11 mouse cellular contexts compared by ENCODE assay signal in genomic region chr5:16199816-16200215, GRCm38 (mm10).
DNase-seq lines count a peak whose midpoint lies in the region; ATAC-seq and TF ChIP-seq lines count a peak whose summit lies in the region.
"Had no signal": no experiment of that assay in that cellular context is flagged by ENCODE, and none has a peak within 500 bp of the region (broad histone marks: within the 10 kb centered on the region; RNA-seq: fewer than 3 reads in every experiment).

No protein-coding gene starts in this region.

- ATAC-seq in cerebellum, adult (ENCODE audit: insufficient number of reproducible peaks, low FRiP score, low TSS enrichment), result 0 out of 2 replicates have a peak, but pooled peaks have one; percentile 56
- no peak for ATAC-seq in liver, postnatal 0 days
- ATAC-seq in liver, embryonic 11.5 days (replicated peaks; ENCODE audit: low FRiP score), result no peak
- peak; percentile 67; the same call in 1 of the 2 replicates for ATAC-seq in embryonic facial prominence, embryonic 14.5 days (ENCODE audit: low read depth)
- ATAC-seq in neural tube, embryonic 14.5 days (ENCODE audit: low read depth), result peak; percentile 73; the same call in 1 of the 2 replicates

- no peaks in the 10 kb centered on the region for H3K36me3 ChIP-seq in liver, postnatal 0 days (replicated peaks; ENCODE audit: insufficient read depth, low read length)
- no peaks in the 10 kb centered on the region for H3K36me3 ChIP-seq in liver, embryonic 11.5 days (ENCODE audit: control insufficient read depth, insufficient read depth, low read length)
- H3K36me3 ChIP-seq in embryonic facial prominence, embryonic 14.5 days (ENCODE audit: control insufficient read depth, insufficient read depth, low read length), result no peaks in the 10 kb centered on the region
- H3K36me3 ChIP-seq in neural tube, embryonic 14.5 days (ENCODE audit: control insufficient read depth, insufficient read depth, low read length), result no peaks in the 10 kb centered on the region
- H3K36me3 ChIP-seq: stomach, embryonic 15.5 days had no signal

- TF ChIP-seq CTCF in liver, postnatal 0 days (IDR thresholded peaks at IDR 0.05; ENCODE audit: low read depth), result peak; percentile 32

- H3K9ac ChIP-seq in liver, postnatal 0 days (replicated peaks), result no peak overlapping the region
- no peak overlapping the region for H3K9ac ChIP-seq in liver, embryonic 11.5 days (ENCODE audit: low read depth, low read length)
- no peak overlapping the region for H3K9ac ChIP-seq in embryonic facial prominence, embryonic 14.5 days (ENCODE audit: low read depth, low read length)
- H3K9ac ChIP-seq in neural tube, embryonic 14.5 days (replicated peaks; ENCODE audit: low read depth, low read length), result no peak overlapping the region
- H3K9ac ChIP-seq: stomach, embryonic 15.5 days had no signal

- H3K27me3 ChIP-seq in liver, postnatal 0 days (ENCODE audit: insufficient read depth, low read length), result no peaks in the 10 kb centered on the region
- no peaks in the 10 kb centered on the region for H3K27me3 ChIP-seq in liver, embryonic 11.5 days (replicated peaks; ENCODE audit: control insufficient read depth, insufficient read depth, low read length)
- no peaks in the 10 kb centered on the region for H3K27me3 ChIP-seq in embryonic facial prominence, embryonic 14.5 days (replicated peaks; ENCODE audit: control insufficient read depth, insufficient read depth, low read length)
- no peaks in the 10 kb centered on the region for H3K27me3 ChIP-seq in neural tube, embryonic 14.5 days (ENCODE audit: control insufficient read depth, insufficient read depth, low read length)
- H3K27me3 ChIP-seq: stomach, embryonic 15.5 days had no signal

- H3K9me3 ChIP-seq in liver, postnatal 0 days (ENCODE audit: low read length), result no peaks in the 10 kb centered on the region
- H3K9me3 ChIP-seq in liver, embryonic 11.5 days (ENCODE audit: control insufficient read depth, low read length), result no peaks in the 10 kb centered on the region
- H3K9me3 ChIP-seq in embryonic facial prominence, embryonic 14.5 days (ENCODE audit: control insufficient read depth, low read length), result no peaks in the 10 kb centered on the region
- no peaks in the 10 kb centered on the region for H3K9me3 ChIP-seq in neural tube, embryonic 14.5 days (ENCODE audit: control insufficient read depth, low read length)
- H3K9me3 ChIP-seq: stomach, embryonic 15.5 days had no signal

- no peak for DNase-seq in cerebellum, adult 9-11 months
- DNase-seq in liver, postnatal 0 days, result no peak
- DNase-seq in liver, embryonic 11.5 days (ENCODE audit: low spot score), result no peak
- peak; percentile 69 for DNase-seq in embryonic facial prominence, embryonic 14.5 days (ENCODE audit: low spot score)
- no peak for DNase-seq in spleen, adult 12 weeks (ENCODE audit: low spot score)
- no peak for DNase-seq in layer of hippocampus, adult 9-11 months
- DNase-seq: heart, postnatal 4 days; liver had no signal

- WGBS in liver, postnatal 0 days (ENCODE audit: insufficient replicate concordance), result 44% methylated on average over 2 of the region's 2 CpGs
- WGBS in liver, embryonic 11.5 days, result 38% methylated on average over 2 of the region's 2 CpGs
- 42% methylated on average over 2 of the region's 2 CpGs for WGBS in embryonic facial prominence, embryonic 14.5 days
- WGBS in neural tube, embryonic 14.5 days, result 41% methylated on average over 2 of the region's 2 CpGs

- H3K4me3 ChIP-seq in liver, postnatal 0 days (ENCODE audit: low read depth, low read length), result no peak overlapping the region
- H3K4me3 ChIP-seq in liver, embryonic 11.5 days (ENCODE audit: low read depth, low read length), result no peak overlapping the region
- no peak overlapping the region for H3K4me3 ChIP-seq in embryonic facial prominence, embryonic 14.5 days (ENCODE audit: low read depth, low read length)
- H3K4me3 ChIP-seq in neural tube, embryonic 14.5 days (ENCODE audit: low read depth, low read length), result no peak overlapping the region
- H3K4me3 ChIP-seq: stomach, embryonic 15.5 days had no signal

- no peak overlapping the region for H3K4me2 ChIP-seq in liver, postnatal 0 days (ENCODE audit: low read depth, low read length)
- no peak overlapping the region for H3K4me2 ChIP-seq in liver, embryonic 11.5 days
- H3K4me2 ChIP-seq in embryonic facial prominence, embryonic 14.5 days (ENCODE audit: low read depth, low read length), result no peak overlapping the region
- no peak overlapping the region for H3K4me2 ChIP-seq in neural tube, embryonic 14.5 days (ENCODE audit: low read depth, low read length)
- H3K4me2 ChIP-seq: stomach, embryonic 15.5 days had no signal

- TF ChIP-seq EP300 in liver, postnatal 0 days (IDR thresholded peaks at IDR 0.05; ENCODE audit: low read depth), result no peak

- no peaks in the 10 kb centered on the region for H3K4me1 ChIP-seq in liver, postnatal 0 days (ENCODE audit: insufficient read depth)
- H3K4me1 ChIP-seq in liver, embryonic 11.5 days (replicated peaks; ENCODE audit: control insufficient read depth, insufficient read depth, low read length), result no peaks in the 10 kb centered on the region
- H3K4me1 ChIP-seq in embryonic facial prominence, embryonic 14.5 days (ENCODE audit: control insufficient read depth, insufficient read depth, low read length), result no peaks in the 10 kb centered on the region
- H3K4me1 ChIP-seq in neural tube, embryonic 14.5 days (ENCODE audit: control insufficient read depth, insufficient read depth, low read length), result no peaks in the 10 kb centered on the region
- H3K4me1 ChIP-seq: stomach, embryonic 15.5 days had no signal

- H3K27ac ChIP-seq in liver, postnatal 0 days (ENCODE audit: low read depth), result no peak overlapping the region
- no peak overlapping the region for H3K27ac ChIP-seq in liver, embryonic 11.5 days (ENCODE audit: low read depth, low read length)
- no peak overlapping the region for H3K27ac ChIP-seq in embryonic facial prominence, embryonic 14.5 days (replicated peaks; ENCODE audit: low read depth, low read length)
- H3K27ac ChIP-seq in neural tube, embryonic 14.5 days (ENCODE audit: low read depth, low read length), result no peak overlapping the region
- H3K27ac ChIP-seq: stomach, embryonic 15.5 days had no signal

Comparison
In these comparisons a context has a peak if more than half of its experiments do, and no peak if none do; other contexts are left out.
1. ATAC-seq: peak in cerebellum, adult (single experiment), embryonic facial prominence, embryonic 14.5 days (single experiment) and neural tube, embryonic 14.5 days (single experiment); none in liver, postnatal 0 days (single experiment) and liver, embryonic 11.5 days (single experiment).